Mouse (Mus musculus): Measurements from ENCODE around the gene Ptgs1.

DNA sequence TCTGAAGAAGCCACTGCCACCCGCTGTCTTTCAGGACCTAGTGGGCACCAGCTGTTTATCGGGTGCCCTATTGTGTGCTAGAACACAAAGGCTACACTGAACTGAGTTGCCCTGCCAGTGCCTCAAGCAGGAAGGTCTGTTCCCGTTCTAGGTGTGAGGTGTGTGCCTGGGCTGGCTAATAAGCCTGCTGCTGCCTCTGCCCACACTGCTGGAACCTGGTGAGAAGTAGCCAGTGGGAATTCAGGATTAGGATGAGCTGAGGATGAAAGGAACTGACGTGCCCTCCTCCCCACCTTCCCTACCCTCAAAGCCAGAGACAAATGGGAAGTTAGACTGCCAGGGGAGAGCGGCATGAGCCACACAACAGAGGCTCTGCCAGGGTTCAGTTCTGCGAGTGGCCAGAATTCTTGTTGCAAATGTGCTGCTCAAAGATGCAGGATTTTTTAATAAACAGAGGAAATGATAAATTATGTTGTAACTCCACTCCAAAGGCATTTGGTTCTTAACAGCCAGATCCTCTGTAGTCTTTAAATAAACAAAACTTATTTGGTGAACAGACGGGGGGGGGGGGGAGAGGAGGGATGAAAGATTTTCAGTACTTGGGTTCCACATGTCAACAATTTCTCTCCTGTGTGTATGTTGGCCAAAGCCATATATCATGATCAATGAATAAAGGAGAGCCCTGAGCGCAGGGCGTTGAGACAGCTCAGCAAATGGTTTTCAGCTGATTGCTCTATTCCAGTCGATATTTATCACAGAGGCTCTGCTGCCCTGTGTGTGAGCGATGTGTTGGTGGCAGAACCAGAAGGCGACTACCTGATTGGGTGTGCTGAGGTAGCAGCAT lies 38.9 kb upstream of the Ptgs1 start:
- TF ChIP-seq CTCF (IDR thresholded peaks at IDR 0.05; ENCODE audit: extremely low read depth, insufficient read depth, low read length) = no peak
- TF ChIP-seq POLR2A (IDR thresholded peaks at IDR 0.05; ENCODE audit: extremely low read depth, insufficient read depth, low read length) = no peak

Data from cortical plate, adult 2 months (tissue).